Mouse (Mus musculus) stomach, postnatal 0 days (tissue): ENCODE measurements around the gene Rhox13. TPM values are rescaled to one million over a fixed set of nuclear protein-coding genes. Genes with fewer than 3 reads are reported as not detected.

Experiments used
- ATAC-seq: fragments of 200-750 bp; cut with Nextera tagmentation; 2 replicates; pipeline ENCODE4 v1.8.0; 2017; ENCODE audit not compliant: low FRiP score, low TSS enrichment
- DNase-seq: peaks from one replicate; pipeline ENCODE4 v3.0.0-alpha.2; 2016; ENCODE audit warnings: low spot score
- H3K27ac ChIP-seq: fragments of 300-500 bp; sonication (generic); replicated peaks from 2 replicates; pipeline ENCODE4 v1.5.1; 2014; ENCODE audit warnings: mild to moderate bottlenecking, control low read depth
- H3K27me3 ChIP-seq: fragments of 300-500 bp; sonication (generic); 2 replicates; pipeline ENCODE4 v1.6.1; 2014; ENCODE audit warnings: low read length; ENCODE audit not compliant: control insufficient read depth, insufficient read depth
- H3K36me3 ChIP-seq: fragments of 300-500 bp; sonication (generic); 2 replicates; pipeline ENCODE4 v1.6.1; 2014; ENCODE audit warnings: low read length, mixed read lengths; ENCODE audit not compliant: control insufficient read depth, insufficient read depth
- H3K4me1 ChIP-seq: fragments of 300-500 bp; sonication (generic); replicated peaks from 2 replicates; pipeline ENCODE4 v1.6.1; 2014; ENCODE audit warnings: antibody characterized with exemption; ENCODE audit not compliant: control insufficient read depth, insufficient read depth
- H3K4me2 ChIP-seq: fragments of 300-500 bp; sonication (generic); replicated peaks from 2 replicates; pipeline ENCODE4 v1.6.1; 2014; ENCODE audit warnings: low read depth, mild to moderate bottlenecking, control low read depth, moderate library complexity
- H3K4me3 ChIP-seq: fragments of 300-500 bp; sonication (generic); 2 replicates; pipeline ENCODE4 v1.5.1; 2014; ENCODE audit warnings: low read depth, low read length, control low read depth
- H3K9ac ChIP-seq: fragments of 300-500 bp; sonication (generic); 2 replicates; pipeline ENCODE4 v1.6.1; 2014; ENCODE audit warnings: mild to moderate bottlenecking, low read length, control low read depth, mixed read lengths
- H3K9me3 ChIP-seq: fragments of 300-500 bp; sonication (generic); 2 replicates; pipeline ENCODE4 v1.6.1; 2016; ENCODE audit warnings: low read length; ENCODE audit not compliant: control insufficient read depth
- CTCF ChIP-seq: IDR thresholded peaks from 2 replicates; pipeline ENCODE4 v1.5.1; 2016; ENCODE audit warnings: antibody characterized with exemption, low read depth, mild to moderate bottlenecking, moderate library complexity
- EP300 ChIP-seq: optimal IDR thresholded peaks from 2 replicates; pipeline ENCODE3; 2016; ENCODE audit warnings: antibody characterized with exemption
- WGBS: fragments of 180-500 bp; shearing (Covaris S2); extraction: QIAGEN DNeasy Blood & Tissue Kit; methylation state at CpG from one replicate; pipeline ENCODE4 v1.1.7; 2014; 5-methylcytosine and 5-hydroxymethylcytosine counted together
- polyA plus RNA-seq: library from polyadenylated mRNA; unstranded; fragments of >200 nt; fragmentation: Nextera tagmentation; extraction: Ambion mirVana; gene quantifications from 2 replicates; pipeline ENCODE4 v1.2.1, GENCODE M21; 2015

The Rhox13 gene
- polyA plus RNA-seq, 1 experiment from 2014 or later: not detected

DNA sequence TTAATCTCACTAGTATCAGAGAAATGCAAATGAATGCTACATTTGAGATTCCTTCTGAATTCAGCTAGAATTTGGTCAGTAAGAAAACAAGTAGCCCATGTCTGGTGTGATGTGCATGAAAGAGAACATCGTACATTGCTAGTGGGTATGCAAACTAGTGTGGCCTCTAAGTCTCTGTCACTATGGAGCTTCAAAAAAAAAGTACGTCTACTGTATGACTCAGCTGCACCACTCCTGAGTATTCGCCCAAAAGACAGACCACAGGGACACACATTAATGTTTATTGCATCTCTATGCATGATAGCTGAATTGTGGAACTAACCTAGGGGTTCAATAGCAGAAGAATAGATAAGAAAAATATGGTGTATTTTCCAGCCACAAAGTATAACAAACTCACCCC is 44.3 kb downstream of the Rhox13 start:
- no peak overlapping the region for H3K4me2 ChIP-seq
- DNase-seq (no peak), ATAC-seq (no peak)
- H3K4me1 ChIP-seq: no peaks in the 10 kb centered on the region
- H3K36me3 ChIP-seq: no peaks in the 10 kb centered on the region
- no peak overlapping the region for H3K27ac ChIP-seq
- H3K4me3 ChIP-seq: no peak overlapping the region
- H3K27me3 ChIP-seq: no peaks in the 10 kb centered on the region
- 82% methylated on average over 3 of the region's 3 CpGs for WGBS
- H3K9ac ChIP-seq: no peak overlapping the region
- no peaks in the 10 kb centered on the region for H3K9me3 ChIP-seq
- TF ChIP-seq EP300: no peak

DNA sequence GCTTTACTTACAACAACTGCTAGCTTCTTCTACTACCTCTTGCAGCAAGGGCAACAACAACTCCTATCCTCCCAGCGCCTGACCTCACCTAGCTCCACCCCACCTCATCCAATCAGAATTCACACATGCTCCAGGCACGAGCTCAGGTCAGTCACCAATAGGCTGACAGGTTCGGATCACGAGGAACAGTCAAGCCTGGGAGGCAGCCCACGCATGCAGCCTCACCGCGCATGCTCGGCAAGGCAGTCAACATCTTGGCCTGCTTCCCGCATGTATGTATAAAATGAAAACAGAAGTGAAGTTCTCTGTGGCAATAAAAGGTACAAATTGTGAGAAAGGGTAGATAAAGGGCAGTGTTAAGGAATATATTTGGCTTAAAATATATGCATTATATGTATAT is 45.0 kb downstream of the Rhox13 start:
- no peak overlapping the region for H3K4me2 ChIP-seq
- H3K4me1 ChIP-seq: no peaks in the 10 kb centered on the region
- no peaks in the 10 kb centered on the region for H3K27me3 ChIP-seq
- H3K9me3 ChIP-seq: no peaks in the 10 kb centered on the region
- ATAC-seq: no peak
- no peak for TF ChIP-seq EP300
- TF ChIP-seq CTCF: no peak
- no peak for DNase-seq
- no peak overlapping the region for H3K27ac ChIP-seq
- H3K9ac ChIP-seq: no peak overlapping the region
- H3K36me3 ChIP-seq: no peaks in the 10 kb centered on the region
- no peak overlapping the region for H3K4me3 ChIP-seq
- WGBS: 78% methylated on average over 9 of the region's 9 CpGs

DNA sequence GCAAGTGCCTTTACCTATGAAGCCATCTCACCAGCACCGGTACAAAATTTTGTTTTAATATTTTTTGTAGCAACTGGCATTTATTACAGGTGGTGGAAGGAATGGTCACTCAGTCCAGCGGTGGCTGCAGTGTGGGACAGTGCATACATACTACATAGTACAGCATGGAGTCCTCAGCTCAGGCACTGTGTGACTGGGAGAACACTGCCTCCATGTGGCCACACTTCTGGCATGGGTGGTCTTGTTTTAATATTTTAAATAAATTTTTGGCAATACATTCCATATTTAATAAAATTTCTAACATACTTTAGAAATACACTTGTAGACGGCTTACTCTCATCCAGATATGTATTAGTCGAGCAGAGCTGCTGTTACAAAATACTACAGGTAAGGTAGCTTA is 45.6 kb downstream of the Rhox13 start:
- 69% methylated on average over 4 of the region's 4 CpGs for WGBS

More for the DNA sequence above, 45.6 kb downstream of the Rhox13 start:
- no peaks in the 10 kb centered on the region for H3K36me3 ChIP-seq
- H3K27me3 ChIP-seq: no peaks in the 10 kb centered on the region
- H3K4me2 ChIP-seq: no peak overlapping the region
- no peak overlapping the region for H3K9ac ChIP-seq
- no peaks in the 10 kb centered on the region for H3K9me3 ChIP-seq
- no peak for ATAC-seq
- H3K4me1 ChIP-seq: no peaks in the 10 kb centered on the region
- DNase-seq: no peak
- no peak overlapping the region for H3K4me3 ChIP-seq
- no peak for TF ChIP-seq EP300
- no peak for TF ChIP-seq CTCF
- no peak overlapping the region for H3K27ac ChIP-seq

Other genes starting within 250 kb of the Rhox13 start
- 0.11 TPM in 1 of 2 replicates, not detected in the other for gene Rhox8, start 242.3 kb upstream of the Rhox13 start, polyA plus RNA-seq
- not detected in 2 replicates for gene Rhox7b, start 224.0 kb upstream of the Rhox13 start, polyA plus RNA-seq
- not detected in 2 replicates for gene Rhox9, start 219.4 kb upstream of the Rhox13 start, polyA plus RNA-seq
- gene Btg1-ps1, start 102.4 kb upstream of the Rhox13 start, polyA plus RNA-seq: not detected in 2 replicates
- not detected in 2 replicates for gene Btg1-ps2, start 78.1 kb upstream of the Rhox13 start, polyA plus RNA-seq
- gene Rhox10, start 54.7 kb upstream of the Rhox13 start, polyA plus RNA-seq: 0.18 TPM in 1 of 2 replicates, not detected in the other
- not detected in 2 replicates for gene Rhox11, start 36.1 kb upstream of the Rhox13 start, polyA plus RNA-seq
- gene Rhox12, start 10.3 kb upstream of the Rhox13 start, polyA plus RNA-seq: not detected in 2 replicates
- 1.7 and 2.0 TPM in 2 replicates for gene Zbtb33, start 68.6 kb downstream of the Rhox13 start, polyA plus RNA-seq
- gene Tmem255a, start 131.2 kb downstream of the Rhox13 start, polyA plus RNA-seq: 9.4 and 10.2 TPM in 2 replicates
- 0.05 and 0.06 TPM in 2 replicates for gene Atp1b4, start 195.0 kb downstream of the Rhox13 start, polyA plus RNA-seq